Mouse (Mus musculus) lung, embryonic 16.5 days (tissue): Measurements from ENCODE around the gene Pou2f3. TPM values are rescaled to one million over a fixed set of nuclear protein-coding genes. Genes with fewer than 3 reads are reported as not detected.
"Not testable (repeated sequence)": the region's sequence is repeated elsewhere in the genome, so short reads cannot be mapped to it uniquely, and the experiment has no call there.

ENCODE experiments used
- ATAC-seq: fragments of 200-750 bp; cut with Nextera tagmentation; 2 replicates; pipeline ENCODE4 v1.8.0; 2017; ENCODE audit warnings: low read depth, mild to moderate bottlenecking, moderate library complexity
- H3K27ac ChIP-seq: fragments of 300-500 bp; sonication (generic); 2 replicates; pipeline ENCODE4 v1.5.1; 2014; ENCODE audit warnings: mild to moderate bottlenecking, control low read depth, low read length
- H3K27me3 ChIP-seq: fragments of 300-500 bp; sonication (generic); 2 replicates; pipeline ENCODE4 v1.6.1; 2014; ENCODE audit warnings: low read depth, low read length, mixed read lengths; ENCODE audit not compliant: control insufficient read depth, insufficient read depth
- H3K36me3 ChIP-seq: fragments of 300-500 bp; sonication (generic); 2 replicates; pipeline ENCODE4 v1.6.1; 2014; ENCODE audit warnings: low read length; ENCODE audit not compliant: control insufficient read depth, insufficient read depth
- H3K4me1 ChIP-seq: fragments of 300-500 bp; sonication (generic); replicated peaks from 2 replicates; pipeline ENCODE4 v1.6.1; 2014; ENCODE audit warnings: low read length, mixed read lengths; ENCODE audit not compliant: control insufficient read depth, insufficient read depth
- H3K4me2 ChIP-seq: fragments of 300-500 bp; sonication (generic); 2 replicates; pipeline ENCODE4 v1.6.1; 2014; ENCODE audit warnings: low read depth, low read length, control low read depth
- H3K4me3 ChIP-seq: fragments of 300-500 bp; sonication (generic); 2 replicates; pipeline ENCODE4 v1.5.1; 2014; ENCODE audit warnings: mild to moderate bottlenecking, low read length, control low read depth
- H3K9ac ChIP-seq: fragments of 300-500 bp; sonication (generic); 2 replicates; pipeline ENCODE4 v1.6.1; 2014; ENCODE audit warnings: low read length, control low read depth
- H3K9me3 ChIP-seq: fragments of 300-500 bp; sonication (generic); 2 replicates; pipeline ENCODE4 v1.6.1; 2016; ENCODE audit warnings: low read length; ENCODE audit not compliant: control insufficient read depth
- WGBS: fragments of 180-500 bp; shearing (Covaris S2); extraction: QIAGEN DNeasy Blood & Tissue Kit; methylation state at CpG from one replicate; pipeline ENCODE4 v1.1.7; 2014; 5-methylcytosine and 5-hydroxymethylcytosine counted together
- polyA plus RNA-seq: library from polyadenylated mRNA; unstranded; fragments of >200 nt; fragmentation: Nextera tagmentation; extraction: Ambion mirVana; gene quantifications from 2 replicates; pipeline ENCODE4 v1.2.1, GENCODE M21; 2015

The Pou2f3 gene
- polyA plus RNA-seq, 1 experiment from 2014 or later = 0.13 TPM

DNA sequence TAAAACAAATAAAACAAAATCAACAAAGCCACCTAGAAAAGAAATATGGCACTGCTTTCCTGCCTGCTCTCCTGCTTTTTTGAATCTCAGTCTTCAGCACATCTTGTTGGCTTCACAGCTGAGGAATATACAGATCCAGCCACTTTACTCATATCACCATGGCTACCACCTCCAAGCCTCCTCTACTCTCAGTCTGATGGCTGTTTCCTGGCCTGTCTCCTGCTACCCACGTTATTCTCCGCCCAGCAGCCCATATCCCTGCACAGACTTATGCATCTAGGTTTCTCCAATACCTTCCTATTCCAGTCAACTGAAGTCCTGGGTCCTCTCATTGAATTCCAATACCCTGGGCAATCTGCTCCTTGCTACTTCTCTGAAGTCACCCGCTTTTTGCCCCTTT lies 76.6 kb downstream of the Pou2f3 start:
- Histone ChIP-seq H3K4me2 (no peak overlapping the region), H3K4me1 (no peaks in the 10 kb centered on the region), H3K9me3 (no peaks in the 10 kb centered on the region), H3K27ac (no peak overlapping the region), H3K36me3 (no peaks in the 10 kb centered on the region), H3K9ac (no peak overlapping the region), H3K4me3 (no peak overlapping the region), H3K27me3 (no peaks in the 10 kb centered on the region)
- 77% methylated on average over 3 of the region's 3 CpGs for WGBS
- ATAC-seq = no peak

- Histone ChIP-seq H3K27me3 (no peaks in the 10 kb centered on the region), H3K9me3 (no peaks in the 10 kb centered on the region), H3K4me1 (0 out of 2 replicates have a peak, but pooled peaks cover 1% of the 10 kb centered on the region), H3K9ac (no peak overlapping the region), H3K36me3 (no peaks in the 10 kb centered on the region), H3K27ac (no peak overlapping the region), H3K4me3 (no peak overlapping the region), H3K4me2 (no peak overlapping the region)
- ATAC-seq = no peak
- WGBS = 20% methylated on average over 4 of the region's 4 CpGs
These were observed 77.8 kb downstream of the Pou2f3 start for GRCm38 (mm10) chr9:43132380-43132779.

DNA sequence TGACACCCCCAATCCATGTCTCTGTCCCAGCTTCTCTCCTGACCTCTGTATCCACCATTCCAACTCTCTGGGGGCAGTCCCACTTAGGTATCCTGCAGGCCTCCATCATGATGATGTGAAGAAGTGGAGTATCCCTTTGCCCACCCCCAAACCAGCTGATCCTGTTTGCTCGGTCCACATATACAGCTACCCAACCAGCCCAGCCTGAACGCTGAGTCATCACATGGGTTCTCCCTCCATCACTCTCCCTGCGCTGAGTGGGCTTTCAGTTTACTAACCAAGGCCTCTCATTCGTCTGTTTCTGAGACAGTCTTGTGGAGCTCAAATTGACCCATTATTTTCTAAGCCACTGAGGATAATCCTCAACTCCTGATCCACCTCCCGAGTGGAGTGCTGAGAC lies 78.2 kb downstream of the Pou2f3 start:
- Histone ChIP-seq H3K9ac (no peak overlapping the region), H3K27me3 (no peaks in the 10 kb centered on the region), H3K9me3 (no peaks in the 10 kb centered on the region), H3K4me3 (no peak overlapping the region), H3K4me1 (0 out of 2 replicates have a peak, but pooled peaks cover 2% of the 10 kb centered on the region), H3K27ac (no peak overlapping the region), H3K36me3 (no peaks in the 10 kb centered on the region), H3K4me2 (no peak overlapping the region)
- ATAC-seq = no peak
- WGBS = 54% methylated on average over 5 of the region's 5 CpGs

DNA sequence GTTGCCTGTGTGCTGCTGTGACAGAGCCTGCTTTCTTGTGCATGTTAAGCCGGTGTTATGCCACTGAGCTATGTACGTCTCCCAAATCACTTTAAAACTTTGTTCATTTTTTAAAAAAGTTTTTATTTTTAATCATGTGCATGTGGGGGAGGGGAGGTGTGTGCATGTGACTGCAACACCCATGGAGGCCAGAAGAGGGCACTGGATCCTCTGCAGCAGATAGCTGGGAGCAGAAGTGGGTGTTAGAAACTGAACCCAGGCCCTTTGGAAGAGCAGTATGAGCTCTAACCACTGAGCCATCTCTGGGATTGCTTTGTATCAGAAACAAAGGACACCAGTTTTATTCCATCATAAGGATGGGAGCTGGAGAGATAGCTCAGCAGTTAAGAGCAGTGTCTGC lies 79.5 kb downstream of the Pou2f3 start:
- ATAC-seq = no peak

DNA sequence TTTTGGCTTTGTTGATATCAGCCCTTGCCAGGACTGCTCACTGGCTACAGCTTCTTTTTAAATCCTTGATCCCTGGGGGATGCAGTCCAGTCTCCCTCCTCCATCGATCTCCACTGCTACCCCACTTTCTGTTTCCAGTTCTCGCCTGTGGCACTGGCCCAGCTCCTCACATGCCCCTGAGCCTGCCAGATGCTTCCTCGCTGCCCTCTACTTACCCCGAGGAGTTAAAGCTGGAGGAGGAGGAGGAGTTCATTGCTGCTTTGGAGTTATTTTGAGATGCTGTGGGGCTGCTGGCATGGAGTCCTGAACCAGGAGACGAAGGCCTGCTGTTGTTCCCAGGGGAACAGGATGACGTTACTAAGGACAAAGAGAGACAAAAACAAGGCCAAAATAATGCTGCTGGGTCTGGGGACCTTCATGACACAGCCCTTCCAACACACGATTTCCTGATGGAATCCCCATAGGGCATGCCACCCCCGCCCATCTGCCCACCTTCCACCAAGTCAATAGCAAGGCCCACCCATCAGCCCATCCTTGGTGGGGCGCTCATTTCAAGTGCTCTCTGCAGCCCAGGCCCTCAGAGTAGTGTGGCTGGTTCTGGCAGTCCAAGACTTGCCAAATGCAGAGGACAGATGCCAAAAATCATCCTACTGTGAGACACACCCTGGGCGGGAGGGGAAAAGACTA lies 82.9 kb downstream of the Pou2f3 start:
- ATAC-seq = 0 out of 2 replicates have a peak, but pooled peaks have one; percentile 15
- H3K4me2 ChIP-seq = no peak overlapping the region
- no peak overlapping the region for H3K4me3 ChIP-seq
- 0 out of 2 replicates have a peak, but pooled peaks cover 2% of the 10 kb centered on the region for H3K4me1 ChIP-seq
- H3K36me3 ChIP-seq = no peaks in the 10 kb centered on the region
- WGBS = 53% methylated on average over 10 of the region's 10 CpGs
- H3K27ac ChIP-seq = no peak overlapping the region
- no peak overlapping the region for H3K9ac ChIP-seq
- H3K9me3 ChIP-seq = no peaks in the 10 kb centered on the region
- no peaks in the 10 kb centered on the region for H3K27me3 ChIP-seq

More for the DNA sequence above, 79.5 kb downstream of the Pou2f3 start:
- H3K27ac ChIP-seq = no peak overlapping the region
- 94% methylated on average over 2 of the region's 2 CpGs for WGBS
- H3K4me3 ChIP-seq = no peak overlapping the region
- H3K4me1 ChIP-seq = 0 out of 2 replicates have a peak, but pooled peaks cover 2% of the 10 kb centered on the region
- H3K4me2 ChIP-seq = no peak overlapping the region
- no peak overlapping the region for H3K9ac ChIP-seq
- no peaks in the 10 kb centered on the region for H3K27me3 ChIP-seq
- H3K9me3 ChIP-seq = no peaks in the 10 kb centered on the region
- H3K36me3 ChIP-seq = no peaks in the 10 kb centered on the region

- 0 out of 2 replicates have a peak, but pooled peaks cover 1% of the 10 kb centered on the region for H3K4me1 ChIP-seq
- H3K9ac ChIP-seq = no peak overlapping the region
- no peaks in the 10 kb centered on the region for H3K36me3 ChIP-seq
- no peaks in the 10 kb centered on the region for H3K9me3 ChIP-seq
- peaks cover 2% of the 10 kb centered on the region; the same call in 1 of the 2 replicates for H3K27me3 ChIP-seq
- no peak overlapping the region for H3K27ac ChIP-seq
- no peak overlapping the region for H3K4me3 ChIP-seq
- WGBS = 21% methylated on average over 1 of the region's 1 CpGs
- no peak overlapping the region for H3K4me2 ChIP-seq
- ATAC-seq = no peak
These were observed 87.8 kb downstream of the Pou2f3 start for GRCm38 (mm10) chr9:43122379-43122778.

DNA sequence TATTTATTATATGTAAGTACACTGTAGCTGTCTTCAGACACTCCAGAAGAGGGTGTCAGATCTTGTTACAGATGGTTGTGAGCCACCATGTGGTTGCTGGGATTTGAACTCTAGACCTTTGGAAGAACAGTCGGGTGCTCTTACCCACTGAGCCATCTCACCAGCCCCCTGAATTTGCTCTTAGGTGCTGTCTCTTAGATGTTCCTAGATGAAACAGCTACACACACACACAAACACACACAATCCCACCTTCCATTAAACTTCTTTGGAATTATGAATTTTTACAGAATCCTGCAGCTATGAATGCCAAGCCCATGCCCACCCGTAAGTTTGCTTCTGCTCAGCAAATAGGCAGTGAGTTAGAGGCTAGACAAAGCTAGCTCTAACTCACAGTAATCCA lies 88.2 kb downstream of the Pou2f3 start:
- not testable (repeated sequence) for H3K9ac ChIP-seq, H3K9me3 ChIP-seq, H3K4me1 ChIP-seq, H3K27ac ChIP-seq, ATAC-seq, H3K27me3 ChIP-seq, H3K4me3 ChIP-seq, H3K36me3 ChIP-seq, H3K4me2 ChIP-seq
- WGBS = 82% methylated on average over 2 of the region's 2 CpGs

DNA sequence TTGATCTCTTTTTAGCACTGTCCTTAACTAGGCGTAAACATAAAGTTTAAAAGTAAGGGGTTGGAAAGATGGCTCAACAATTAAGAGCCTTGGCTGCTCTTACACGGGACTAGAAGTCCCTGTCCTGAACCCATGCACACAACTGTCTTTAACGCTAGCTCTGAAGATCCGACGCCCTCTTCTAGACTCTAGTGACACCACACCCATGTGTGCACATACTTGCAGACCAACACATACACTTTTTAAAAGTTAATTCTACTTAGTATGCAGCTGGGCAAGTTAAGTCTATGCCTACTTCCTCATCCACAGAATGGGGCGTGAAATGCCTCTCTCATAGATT lies 93.2 kb downstream of the Pou2f3 start:
- ATAC-seq = no peak
- H3K27ac ChIP-seq = no peak overlapping the region
- H3K4me2 ChIP-seq = no peak overlapping the region
- H3K4me1 ChIP-seq = peaks cover 20% of the 10 kb centered on the region
- H3K9ac ChIP-seq = no peak overlapping the region
- no peaks in the 10 kb centered on the region for H3K36me3 ChIP-seq
- no peaks in the 10 kb centered on the region for H3K9me3 ChIP-seq
- H3K4me3 ChIP-seq = peak overlapping the region; percentile 76; the same call in 1 of the 2 replicates
- H3K27me3 ChIP-seq = peaks cover 3% of the 10 kb centered on the region; the same call in 1 of the 2 replicates
- WGBS = 72% methylated on average over 6 of the region's 6 CpGs

GRCm38 (mm10) chr9:43116134-43116996 lies 93.8 kb downstream of the Pou2f3 start, which contains the start of gene Tmem136:
Tmem136 (minus strand) TSS chr9:43116570.
- no peaks in the 10 kb centered on the region for H3K36me3 ChIP-seq
- peaks cover 3% of the 10 kb centered on the region; the same call in 1 of the 2 replicates for H3K27me3 ChIP-seq
- no peak within 1 kb of the TSS for H3K27ac ChIP-seq
- 3% methylated on average over 55 of the region's 55 CpGs for WGBS
- peak within 1 kb of the TSS; percentile 76 for H3K4me3 ChIP-seq
- no peaks in the 10 kb centered on the region for H3K9me3 ChIP-seq
- peak within 1 kb of the TSS; percentile 95 for H3K4me2 ChIP-seq
- H3K9ac ChIP-seq = peak within 1 kb of the TSS; percentile 78
- peaks cover 20% of the 10 kb centered on the region for H3K4me1 ChIP-seq
- peak; percentile 80 for ATAC-seq
